19 mouse cellular contexts compared by ENCODE assay signal in the genomic region with DNA sequence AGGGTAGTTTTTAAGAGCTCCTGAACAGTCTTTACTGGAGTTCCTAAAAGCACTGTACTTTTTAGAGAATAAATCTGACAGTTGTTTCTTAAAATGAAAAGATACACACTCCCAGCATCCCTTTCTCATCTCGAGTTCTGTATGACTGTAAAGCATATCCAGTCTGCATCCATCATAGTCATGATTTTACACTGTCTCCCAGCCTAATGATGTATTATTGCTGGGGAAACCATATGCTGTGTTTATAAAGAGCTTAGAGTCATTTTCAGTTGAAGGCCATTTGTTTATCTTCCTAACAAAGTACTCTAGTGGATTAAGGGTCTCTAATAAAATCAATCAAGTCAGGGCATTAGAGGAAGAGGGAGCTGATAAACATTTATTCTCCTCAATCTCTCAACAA.
"Had no signal": no experiment of that assay in that cellular context is flagged by ENCODE, and none has a peak within 500 bp of the region (broad histone marks: within the 10 kb centered on the region; RNA-seq: fewer than 3 reads in every experiment).

No protein-coding gene starts in this region.

- H3K9me3 ChIP-seq: liver, embryonic 13.5 days; liver, embryonic 15.5 days; lung, embryonic 15.5 days; midbrain, embryonic 10.5 days; midbrain, embryonic 12.5 days; neural tube, embryonic 13.5 days; neural tube, embryonic 15.5 days had no signal

- H3K27me3 ChIP-seq: liver, embryonic 13.5 days; liver, embryonic 15.5 days; lung, embryonic 15.5 days; midbrain, embryonic 12.5 days; neural tube, embryonic 13.5 days; neural tube, embryonic 15.5 days had no signal

- H3K4me2 ChIP-seq: liver, embryonic 13.5 days; liver, embryonic 15.5 days; lung, embryonic 15.5 days; midbrain, embryonic 12.5 days; neural tube, embryonic 13.5 days; neural tube, embryonic 15.5 days had no signal

- H3K9ac ChIP-seq: liver, embryonic 13.5 days; liver, embryonic 15.5 days; liver, postnatal 0 days; lung, embryonic 15.5 days; midbrain, embryonic 12.5 days; neural tube, embryonic 13.5 days; neural tube, embryonic 15.5 days had no signal

- H3K4me3 ChIP-seq: liver, embryonic 13.5 days; liver, embryonic 15.5 days; lung, embryonic 15.5 days; midbrain, embryonic 10.5 days; midbrain, embryonic 12.5 days; myocyte; neural tube, embryonic 13.5 days; neural tube, embryonic 15.5 days had no signal

- H3K27ac ChIP-seq: liver, embryonic 13.5 days; liver, embryonic 15.5 days; lung, embryonic 15.5 days; macrophage; midbrain, embryonic 10.5 days; midbrain, embryonic 12.5 days; neural tube, embryonic 13.5 days; neural tube, embryonic 15.5 days had no signal

- H3K36me3 ChIP-seq: liver, embryonic 13.5 days; liver, embryonic 15.5 days; lung, embryonic 15.5 days; midbrain, embryonic 10.5 days; midbrain, embryonic 12.5 days; neural tube, embryonic 13.5 days; neural tube, embryonic 15.5 days had no signal

- ATAC-seq: liver, postnatal 0 days; lung, postnatal 0 days; midbrain, embryonic 16.5 days had no signal

- H3K4me1 ChIP-seq: liver, embryonic 13.5 days; liver, embryonic 15.5 days; lung, embryonic 15.5 days; midbrain, embryonic 10.5 days; midbrain, embryonic 12.5 days; neural tube, embryonic 13.5 days; neural tube, embryonic 15.5 days had no signal

- DNase-seq: liver, embryonic 13.5 days; liver, postnatal 0 days; lung, postnatal 14 days; lung, postnatal 36 days; midbrain, embryonic 14.5 days; right cerebral cortex, postnatal 14 days; thymus, adult 2 months; thymus, postnatal 25 days; thymus, postnatal 4 days had no signal
